Mouse (Mus musculus): Measurements from ENCODE around the gene Tmem132b.

Gene Tmem132b

GRCm38 (mm10) chr5:125675623-125676022 is 144.0 kb downstream of the Tmem132b start:
- DNase-seq (ENCODE audit: extremely low read depth, low read depth), result no peak

DNA sequence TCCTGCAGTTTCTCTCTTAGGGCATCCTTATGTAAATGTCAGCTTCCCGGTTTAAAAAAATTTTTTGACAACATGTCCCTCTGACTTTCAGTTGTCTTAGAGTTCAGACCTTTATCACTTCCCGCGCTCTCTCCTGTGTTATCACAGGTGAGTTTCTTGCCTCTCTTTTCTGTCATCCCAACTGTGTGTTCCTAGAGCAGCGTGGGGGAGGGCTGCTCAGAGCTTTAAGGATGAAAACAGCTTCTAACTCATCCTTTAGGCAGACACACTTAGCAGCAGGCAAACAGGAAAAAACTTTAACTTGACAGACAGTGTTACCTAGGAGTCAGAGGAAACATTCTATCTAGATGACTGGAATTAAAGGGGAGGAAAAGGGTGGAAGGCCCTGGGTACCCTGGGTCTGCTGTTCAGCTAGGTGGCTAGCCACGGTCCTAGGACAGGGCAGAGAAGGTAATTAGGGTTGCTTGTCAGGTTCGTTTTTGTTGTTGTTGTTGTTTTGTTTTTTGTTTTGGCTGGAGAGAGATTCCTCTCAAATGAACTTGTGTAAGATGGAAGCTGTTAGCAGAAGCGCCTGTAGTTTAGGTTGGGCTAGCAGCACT is 144.6 kb downstream of the Tmem132b start:
- no peak for DNase-seq (ENCODE audit: extremely low read depth, low read depth)

DNA sequence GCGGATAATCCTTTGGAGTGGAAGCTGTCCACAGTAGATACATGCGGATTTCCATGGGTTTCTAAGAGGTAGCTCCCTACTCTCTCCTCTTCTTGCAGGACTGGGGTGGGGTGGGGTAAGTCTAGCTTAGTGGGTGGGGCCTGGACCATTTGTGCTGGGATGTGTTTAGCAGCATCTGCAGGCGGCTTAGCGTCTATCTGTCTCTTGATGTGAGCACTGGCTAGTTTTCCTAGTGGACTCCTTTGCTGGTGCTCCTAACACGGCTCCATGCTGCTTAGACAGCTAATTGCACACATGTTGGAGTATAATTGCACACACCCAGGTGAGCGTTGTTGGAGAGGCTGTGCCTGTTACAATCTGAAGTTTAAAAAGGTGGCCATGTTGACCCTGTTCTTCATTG is 149.3 kb downstream of the Tmem132b start:
- no peak for DNase-seq (ENCODE audit: extremely low read depth, low read depth)

DNA sequence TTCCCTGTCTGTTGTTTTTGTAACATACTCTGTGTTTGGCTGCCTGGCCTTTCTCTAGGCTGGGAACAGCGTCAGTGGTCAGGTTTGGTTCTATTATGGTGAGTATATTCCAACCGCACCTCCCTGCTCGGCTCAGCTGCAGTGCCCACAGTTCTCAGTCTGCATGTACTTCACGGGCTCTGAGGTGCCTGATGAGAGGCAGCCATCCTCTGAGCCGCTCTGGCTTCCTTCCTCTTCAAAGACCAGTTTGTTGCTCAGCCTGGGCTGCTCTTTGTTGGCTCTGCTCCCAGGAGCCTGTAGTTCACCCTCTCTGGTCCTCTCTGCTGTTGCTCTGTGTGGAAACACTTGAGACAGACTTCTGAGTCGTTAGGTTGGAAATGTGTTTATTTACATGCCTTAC is 151.9 kb downstream of the Tmem132b start:
- no peak for DNase-seq (ENCODE audit: extremely low read depth, low read depth)

GRCm38 (mm10) chr5:125685681-125686331 is 154.2 kb downstream of the Tmem132b start:
- no peak for DNase-seq (ENCODE audit: extremely low read depth, low read depth)

DNA sequence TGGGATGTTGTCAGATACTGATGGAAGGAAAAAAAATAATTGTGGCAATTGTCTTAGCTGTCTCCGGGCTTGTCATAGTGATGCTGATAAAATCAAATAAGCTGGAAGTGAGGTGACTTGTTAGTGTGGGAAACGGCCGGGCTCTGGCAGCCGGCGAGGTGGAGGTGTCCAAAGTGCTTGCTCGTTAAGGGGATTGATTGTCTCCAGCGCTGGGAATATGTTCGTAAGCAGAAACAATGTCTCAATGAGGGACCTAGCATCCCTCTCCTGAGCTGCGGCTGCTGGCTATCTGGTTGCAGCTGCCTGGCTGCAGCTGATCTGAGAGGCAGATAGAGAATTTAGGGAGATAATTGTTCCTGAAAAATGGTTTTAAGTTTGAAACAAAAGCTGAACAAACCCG is 161.0 kb downstream of the Tmem132b start:
- no peak for DNase-seq (ENCODE audit: extremely low read depth, low read depth)

DNA sequence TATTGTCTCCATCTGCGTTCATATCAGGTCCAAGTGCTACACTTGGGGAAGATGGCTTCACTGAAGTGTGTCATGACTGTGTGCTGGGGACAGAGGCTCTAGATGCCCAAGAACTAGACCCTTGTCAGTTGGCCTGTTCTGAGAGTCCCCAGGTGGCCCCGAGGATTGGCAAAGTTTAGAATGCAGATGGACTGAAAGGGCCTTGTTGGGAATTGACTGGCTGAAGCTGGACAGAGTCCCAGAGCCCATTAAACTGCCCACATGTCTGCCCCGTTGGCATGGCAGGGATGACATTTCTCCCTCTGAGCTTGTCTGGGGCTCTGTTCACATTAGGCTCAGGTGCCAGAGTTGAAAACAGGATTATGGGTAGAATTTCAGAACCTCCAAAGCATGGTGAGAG is 167.8 kb downstream of the Tmem132b start:
- DNase-seq (ENCODE audit: extremely low read depth, low read depth), result no peak

- DNase-seq (ENCODE audit: extremely low read depth, low read depth), result no peak
Measured at GRCm38 (mm10) chr5:125700234-125700633, 168.7 kb downstream of the Tmem132b start.

GRCm38 (mm10) chr5:125705379-125705778 is 173.8 kb downstream of the Tmem132b start:
- DNase-seq (ENCODE audit: extremely low read depth, low read depth), result no peak

DNA sequence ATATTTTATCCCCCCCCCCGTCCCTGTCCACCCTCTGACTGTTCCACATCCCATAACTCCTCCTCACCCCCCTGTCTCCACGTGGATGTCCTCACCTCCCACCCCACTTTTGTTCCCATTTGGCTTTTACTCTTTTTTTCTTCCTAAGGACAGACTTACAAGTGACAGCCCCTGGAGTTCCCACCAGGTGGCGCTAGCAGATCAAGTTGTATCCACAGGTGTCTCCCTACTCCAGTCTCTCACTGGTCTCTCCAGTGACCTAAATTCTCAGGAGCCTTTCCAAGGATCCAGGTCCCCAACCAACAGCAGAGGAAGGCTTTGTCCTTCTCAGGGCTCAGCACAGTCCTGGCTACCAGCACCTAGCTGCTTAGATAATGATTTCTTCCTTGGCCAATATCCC is 177.6 kb downstream of the Tmem132b start:
- DNase-seq (ENCODE audit: extremely low read depth, low read depth), result no peak

- no peak for DNase-seq (ENCODE audit: extremely low read depth, low read depth)
Measured at GRCm38 (mm10) chr5:125726815-125727214, 195.2 kb downstream of the Tmem132b start.

DNA sequence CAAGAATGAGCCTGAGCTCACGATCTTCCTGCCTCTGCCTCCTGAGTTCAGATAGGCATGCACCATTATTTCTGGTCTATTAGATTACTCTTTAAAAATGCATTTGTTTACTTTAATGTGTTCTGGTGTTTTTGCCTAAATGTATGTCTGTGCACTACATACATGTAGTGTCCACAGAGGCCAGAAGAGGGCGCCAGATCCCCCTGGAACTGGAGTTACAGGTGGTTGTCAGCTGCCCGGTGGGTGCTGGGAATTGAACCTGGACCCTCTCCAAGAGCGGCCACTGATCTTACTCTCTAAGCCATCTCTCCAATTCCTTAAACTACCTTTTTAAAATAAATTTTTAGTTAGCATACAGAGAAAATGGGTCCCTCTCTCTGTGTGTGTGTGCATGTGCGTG is 195.9 kb downstream of the Tmem132b start:
- DNase-seq (ENCODE audit: extremely low read depth, low read depth), result no peak

GRCm38 (mm10) chr5:125727936-125728335 is 196.4 kb downstream of the Tmem132b start:
- no peak for DNase-seq (ENCODE audit: extremely low read depth, low read depth)

GRCm38 (mm10) chr5:125728521-125728920 is 196.9 kb downstream of the Tmem132b start:
- DNase-seq (ENCODE audit: extremely low read depth, low read depth), result no peak

GRCm38 (mm10) chr5:125733806-125734205 is 202.2 kb downstream of the Tmem132b start:
- DNase-seq (ENCODE audit: extremely low read depth, low read depth), result no peak

DNA sequence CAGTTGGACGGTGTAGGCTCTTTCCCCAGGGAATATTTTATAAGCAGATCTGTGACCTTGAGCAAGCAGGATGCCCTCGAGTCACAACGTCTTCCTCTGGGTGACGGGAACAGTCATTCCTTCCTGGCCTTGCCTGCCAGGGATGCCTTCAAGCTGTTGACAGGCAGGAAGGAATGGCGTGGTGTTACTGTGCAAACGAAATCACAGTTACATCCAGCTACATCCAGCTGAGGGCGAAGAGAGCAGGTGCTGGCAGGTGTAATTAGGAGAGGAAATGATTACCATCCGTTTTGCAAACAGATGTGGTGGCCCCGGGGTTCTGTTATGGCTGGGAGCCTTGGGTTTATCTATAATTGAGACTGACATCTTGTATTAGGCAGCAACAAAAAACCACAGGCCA is 205.5 kb downstream of the Tmem132b start:
- no peak for DNase-seq (ENCODE audit: extremely low read depth, low read depth)

GRCm38 (mm10) chr5:125743503-125743902 is 211.9 kb downstream of the Tmem132b start:
- DNase-seq (ENCODE audit: extremely low read depth, low read depth), result no peak

DNA sequence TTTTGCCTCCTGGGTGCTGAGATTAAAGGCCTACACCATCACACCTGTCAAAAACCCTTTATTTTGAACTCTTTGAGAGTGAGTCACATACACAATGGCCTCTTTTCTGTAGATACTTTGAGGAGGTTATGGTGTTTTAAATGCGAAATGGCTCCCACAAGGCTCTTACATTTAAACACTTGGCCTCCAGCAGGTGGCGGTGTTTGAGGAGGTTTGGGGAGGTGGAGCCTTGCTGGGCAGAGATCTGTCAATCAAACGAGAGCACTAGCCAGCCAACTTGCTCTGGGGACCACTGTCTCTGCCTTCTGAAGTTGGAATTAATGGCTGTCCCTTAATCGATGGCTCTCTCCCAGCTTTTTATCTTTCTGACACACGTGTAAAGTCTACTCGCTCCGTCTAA is 214.2 kb downstream of the Tmem132b start:
- no peak for DNase-seq (ENCODE audit: extremely low read depth, low read depth)

- no peak for DNase-seq (ENCODE audit: extremely low read depth, low read depth)
Measured at GRCm38 (mm10) chr5:125751481-125751880, 219.9 kb downstream of the Tmem132b start.

- DNase-seq (ENCODE audit: extremely low read depth, low read depth), result no peak
Measured at GRCm38 (mm10) chr5:125752546-125752945, 221.0 kb downstream of the Tmem132b start.

- DNase-seq (ENCODE audit: extremely low read depth, low read depth), result no peak
Measured at GRCm38 (mm10) chr5:125756987-125757530, 225.5 kb downstream of the Tmem132b start.

DNA sequence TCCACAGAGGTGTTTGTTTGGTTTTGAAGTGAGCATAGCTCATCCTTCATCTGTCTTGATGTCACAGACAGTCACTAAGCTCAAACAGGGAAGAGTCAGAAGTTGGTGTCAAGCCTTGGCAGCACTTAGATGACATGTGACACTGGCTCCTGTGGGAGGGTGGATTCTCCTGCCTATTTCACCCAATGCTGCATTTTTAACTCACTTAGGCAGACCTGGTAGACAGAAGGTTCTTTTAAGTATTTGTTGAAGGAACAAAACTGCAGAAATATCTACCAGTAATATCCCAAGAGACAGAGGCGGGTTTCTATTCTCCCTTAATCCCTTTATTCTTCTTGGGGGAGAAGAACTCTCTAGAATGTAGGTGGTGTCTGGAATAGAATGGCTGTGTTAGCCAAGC is 226.9 kb downstream of the Tmem132b start:
- no peak for DNase-seq (ENCODE audit: extremely low read depth, low read depth)

GRCm38 (mm10) chr5:125766941-125767340 is 235.4 kb downstream of the Tmem132b start:
- no peak for DNase-seq (ENCODE audit: extremely low read depth, low read depth)
